Mouse (Mus musculus): ENCODE data around the gene Med14. TPM values are rescaled to one million over a fixed set of nuclear protein-coding genes. Genes with fewer than 3 reads are reported as not detected.

Med14 gene
- polyA plus RNA-seq, 1 experiment = 9.5 TPM

DNA sequence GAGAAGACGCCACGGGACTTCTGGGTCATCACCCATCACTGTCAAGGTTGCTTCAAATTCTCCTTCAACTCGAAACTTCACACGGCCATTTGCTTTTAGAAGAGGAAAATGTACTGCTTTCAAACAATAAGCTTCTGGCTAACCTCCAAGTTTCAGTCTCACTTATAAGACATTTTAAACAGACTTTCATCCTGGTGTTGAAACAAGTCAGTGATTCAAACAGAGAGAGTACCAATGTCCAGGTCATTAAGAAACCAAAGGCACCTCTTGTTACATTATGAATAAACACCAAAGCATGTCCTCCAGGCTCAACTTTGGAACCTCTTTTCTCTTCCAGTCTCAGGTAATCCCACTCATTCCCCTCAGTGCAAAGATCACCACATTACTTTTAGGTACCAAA is 14.0 kb downstream of the Med14 start:
- no peak for DNase-seq (ENCODE audit: low read depth in 1 of 2, low spot score in 2 of 2)
- WGBS = 87% methylated on average over 4 of the region's 4 CpGs
- TF ChIP-seq POLR2A (IDR thresholded peaks at IDR 0.05; ENCODE audit: low read depth, low read length) = no peak
- no peak for TF ChIP-seq CTCF (IDR thresholded peaks at IDR 0.05; ENCODE audit: extremely low read depth, insufficient read depth, insufficient read length, insufficient replicate concordance)
- Histone ChIP-seq H3K36me3 (ENCODE audit: control insufficient read depth, insufficient read depth, low read length) (no peaks in the 10 kb centered on the region), H3K27ac (ENCODE audit: insufficient read depth, low read length) (no peak overlapping the region), H3K4me3 (ENCODE audit: extremely low read depth, insufficient read depth, insufficient read length) (no peak overlapping the region), H3K27me3 (ENCODE audit: control insufficient read depth, insufficient read depth, low read length) (no peaks in the 10 kb centered on the region), H3K4me1 (ENCODE audit: control insufficient read depth, insufficient read depth, insufficient read length) (no peaks in the 10 kb centered on the region)

GRCm38 (mm10) chrX:12746729-12747128 is 15.1 kb downstream of the Med14 start:
- H3K27me3 ChIP-seq (ENCODE audit: control insufficient read depth, insufficient read depth, low read length) = no peaks in the 10 kb centered on the region
- H3K4me1 ChIP-seq (ENCODE audit: control insufficient read depth, insufficient read depth, insufficient read length) = no peaks in the 10 kb centered on the region
- H3K27ac ChIP-seq (ENCODE audit: insufficient read depth, low read length) = no peak overlapping the region
- H3K36me3 ChIP-seq (ENCODE audit: control insufficient read depth, insufficient read depth, low read length) = no peaks in the 10 kb centered on the region
- no peak for TF ChIP-seq CTCF (IDR thresholded peaks at IDR 0.05; ENCODE audit: extremely low read depth, insufficient read depth, insufficient read length, insufficient replicate concordance)
- no peak for TF ChIP-seq POLR2A (IDR thresholded peaks at IDR 0.05; ENCODE audit: low read depth, low read length)
- WGBS = 93% methylated on average over 3 of the region's 3 CpGs
- no peak for DNase-seq (ENCODE audit: low read depth in 1 of 2, low spot score in 2 of 2)
- no peak overlapping the region for H3K4me3 ChIP-seq (ENCODE audit: extremely low read depth, insufficient read depth, insufficient read length)

GRCm38 (mm10) chrX:12740396-12740795 is 21.5 kb downstream of the Med14 start:
- H3K27ac ChIP-seq (ENCODE audit: insufficient read depth, low read length) = no peak overlapping the region
- H3K4me1 ChIP-seq (ENCODE audit: control insufficient read depth, insufficient read depth, insufficient read length) = no peaks in the 10 kb centered on the region
- DNase-seq (ENCODE audit: low read depth in 1 of 2, low spot score in 2 of 2) = no peak

GRCm38 (mm10) chrX:12716036-12716435 is 45.8 kb downstream of the Med14 start:
- no peak for DNase-seq (ENCODE audit: low read depth in 1 of 2, low spot score in 2 of 2)
- no peak for TF ChIP-seq CTCF (IDR thresholded peaks at IDR 0.05; ENCODE audit: extremely low read depth, insufficient read depth, insufficient read length, insufficient replicate concordance)
- TF ChIP-seq POLR2A (IDR thresholded peaks at IDR 0.05; ENCODE audit: low read depth, low read length) = no peak
- Histone ChIP-seq H3K4me1 (ENCODE audit: control insufficient read depth, insufficient read depth, insufficient read length) (no peaks in the 10 kb centered on the region), H3K27ac (ENCODE audit: insufficient read depth, low read length) (no peak overlapping the region), H3K36me3 (ENCODE audit: control insufficient read depth, insufficient read depth, low read length) (peaks cover 9% of the 10 kb centered on the region), H3K4me3 (ENCODE audit: extremely low read depth, insufficient read depth, insufficient read length) (no peak overlapping the region), H3K27me3 (ENCODE audit: control insufficient read depth, insufficient read depth, low read length) (no peaks in the 10 kb centered on the region)
- 90% methylated on average over 4 of the region's 4 CpGs for WGBS

More at GRCm38 (mm10) chrX:12740396-12740795, 21.5 kb downstream of the Med14 start:
- Histone ChIP-seq H3K36me3 (ENCODE audit: control insufficient read depth, insufficient read depth, low read length) (no peaks in the 10 kb centered on the region; the same call in 1 of the 2 replicates), H3K4me3 (ENCODE audit: extremely low read depth, insufficient read depth, insufficient read length) (no peak overlapping the region), H3K27me3 (ENCODE audit: control insufficient read depth, insufficient read depth, low read length) (no peaks in the 10 kb centered on the region)
- TF ChIP-seq CTCF (IDR thresholded peaks at IDR 0.05; ENCODE audit: extremely low read depth, insufficient read depth, insufficient read length, insufficient replicate concordance) (no peak), POLR2A (IDR thresholded peaks at IDR 0.05; ENCODE audit: low read depth, low read length) (no peak)

GRCm38 (mm10) chrX:12713796-12714195 is 48.1 kb downstream of the Med14 start:
- DNase-seq (ENCODE audit: low read depth in 1 of 2, low spot score in 2 of 2) = no peak
- Histone ChIP-seq H3K4me1 (ENCODE audit: control insufficient read depth, insufficient read depth, insufficient read length) (no peaks in the 10 kb centered on the region), H3K36me3 (ENCODE audit: control insufficient read depth, insufficient read depth, low read length) (peaks cover 7% of the 10 kb centered on the region), H3K4me3 (ENCODE audit: extremely low read depth, insufficient read depth, insufficient read length) (no peak overlapping the region), H3K27ac (ENCODE audit: insufficient read depth, low read length) (no peak overlapping the region), H3K27me3 (ENCODE audit: control insufficient read depth, insufficient read depth, low read length) (no peaks in the 10 kb centered on the region)
- TF ChIP-seq CTCF (IDR thresholded peaks at IDR 0.05; ENCODE audit: extremely low read depth, insufficient read depth, insufficient read length, insufficient replicate concordance) = no peak
- no peak for TF ChIP-seq POLR2A (IDR thresholded peaks at IDR 0.05; ENCODE audit: low read depth, low read length)
- 83% methylated on average over 7 of the region's 7 CpGs for WGBS

- H3K27me3 ChIP-seq (ENCODE audit: control insufficient read depth, insufficient read depth, low read length) = no peaks in the 10 kb centered on the region
- 85% methylated on average over 8 of the region's 8 CpGs for WGBS
- TF ChIP-seq CTCF (IDR thresholded peaks at IDR 0.05; ENCODE audit: extremely low read depth, insufficient read depth, insufficient read length, insufficient replicate concordance) = no peak
- no peak for TF ChIP-seq POLR2A (IDR thresholded peaks at IDR 0.05; ENCODE audit: low read depth, low read length)
- DNase-seq (ENCODE audit: low read depth in 1 of 2, low spot score in 2 of 2) = no peak
- peaks cover 7% of the 10 kb centered on the region; the same call in 1 of the 2 replicates for H3K36me3 ChIP-seq (ENCODE audit: control insufficient read depth, insufficient read depth, low read length)
- no peaks in the 10 kb centered on the region for H3K4me1 ChIP-seq (ENCODE audit: control insufficient read depth, insufficient read depth, insufficient read length)
- H3K27ac ChIP-seq (ENCODE audit: insufficient read depth, low read length) = no peak overlapping the region
- no peak overlapping the region for H3K4me3 ChIP-seq (ENCODE audit: extremely low read depth, insufficient read depth, insufficient read length)
Observed at GRCm38 (mm10) chrX:12686910-12687309, 75.0 kb downstream of the Med14 start.

- Histone ChIP-seq H3K27me3 (ENCODE audit: control insufficient read depth, insufficient read depth, low read length) (no peaks in the 10 kb centered on the region), H3K36me3 (ENCODE audit: control insufficient read depth, insufficient read depth, low read length) (peaks cover 7% of the 10 kb centered on the region; the same call in 1 of the 2 replicates), H3K4me3 (ENCODE audit: extremely low read depth, insufficient read depth, insufficient read length) (no peak overlapping the region), H3K4me1 (ENCODE audit: control insufficient read depth, insufficient read depth, insufficient read length) (no peaks in the 10 kb centered on the region), H3K27ac (ENCODE audit: insufficient read depth, low read length) (no peak overlapping the region)
- DNase-seq (ENCODE audit: low read depth in 1 of 2, low spot score in 2 of 2) = no peak
- TF ChIP-seq CTCF (IDR thresholded peaks at IDR 0.05; ENCODE audit: extremely low read depth, insufficient read depth, insufficient read length, insufficient replicate concordance) (no peak), POLR2A (IDR thresholded peaks at IDR 0.05; ENCODE audit: low read depth, low read length) (no peak)
Observed at GRCm38 (mm10) chrX:12686071-12686470, 75.8 kb downstream of the Med14 start.
